Mouse (Mus musculus) embryo, embryonic 11 days (tissue): ENCODE measurements at regions not wholly inside any gene's neighbourhood (a gene's known extent, or its start where the extent isn't known, plus 50 kb on each side); places are given as distances from the start of the nearest gene placed in this dataset.

Experiments
- DNase-seq: peaks from one replicate; pipeline ENCODE4 v3.0.0-alpha.2; 2015

GRCm38 (mm10) chr3:111817288-111817687 is 1441.3 kb downstream of the Amy2a5 start:
- DNase-seq, result no peak

GRCm38 (mm10) chr3:111815798-111816197 is 1442.8 kb downstream of the Amy2a5 start:
- DNase-seq, result no peak

- peak; percentile 7 for DNase-seq
Measured at GRCm38 (mm10) chr3:111787847-111788246, 1470.8 kb downstream of the Amy2a5 start.
